Mouse (Mus musculus) midbrain, postnatal 0 days (tissue): Measurements from ENCODE around the gene Coro6. TPM values are rescaled to one million over a fixed set of nuclear protein-coding genes. Genes with fewer than 3 reads are reported as not detected.

Experiments
- ATAC-seq: fragments of 200-750 bp; cut with Nextera tagmentation; 2 replicates; pipeline ENCODE4 v1.8.0; 2017; ENCODE audit warnings: moderate number of reproducible peaks, mild to moderate bottlenecking, moderate TSS enrichment, moderate library complexity; ENCODE audit not compliant: low FRiP score
- DNase-seq: peaks from one replicate; pipeline ENCODE4 v3.0.0-alpha.2; 2015; ENCODE audit warnings: low spot score
- H3K27ac ChIP-seq: fragments of 300-500 bp; sonication (generic); 2 replicates; pipeline ENCODE4 v1.5.1; 2014; ENCODE audit warnings: low read depth, mild to moderate bottlenecking, low read length, mixed read lengths
- H3K27me3 ChIP-seq: fragments of 300-500 bp; sonication (generic); 2 replicates; pipeline ENCODE4 v1.6.1; 2014; ENCODE audit warnings: low read length, control low read depth, mixed read lengths; ENCODE audit not compliant: insufficient read depth
- H3K36me3 ChIP-seq: fragments of 300-500 bp; sonication (generic); 2 replicates; pipeline ENCODE4 v1.6.1; 2014; ENCODE audit warnings: low read length, control low read depth, mixed read lengths; ENCODE audit not compliant: insufficient read depth
- H3K4me1 ChIP-seq: fragments of 300-500 bp; sonication (generic); 2 replicates; pipeline ENCODE4 v1.6.1; 2014; ENCODE audit warnings: mild to moderate bottlenecking, control low read depth, antibody characterized with exemption, low read length, mixed read lengths; ENCODE audit not compliant: insufficient read depth
- H3K4me2 ChIP-seq: fragments of 300-500 bp; sonication (generic); 2 replicates; pipeline ENCODE4 v1.6.1; 2014; ENCODE audit warnings: low read depth, mild to moderate bottlenecking, low read length, mixed read lengths; ENCODE audit not compliant: poor library complexity, severe bottlenecking
- H3K4me3 ChIP-seq: fragments of 300-500 bp; sonication (generic); 2 replicates; pipeline ENCODE4 v1.5.1; 2014; ENCODE audit warnings: low read depth, mild to moderate bottlenecking, low read length, moderate library complexity
- H3K9ac ChIP-seq: fragments of 300-500 bp; sonication (generic); replicated peaks from 2 replicates; pipeline ENCODE4 v1.6.1; 2014; ENCODE audit warnings: mild to moderate bottlenecking, low read length, moderate library complexity, mixed read lengths; ENCODE audit not compliant: poor library complexity, severe bottlenecking
- H3K9me3 ChIP-seq: fragments of 300-500 bp; sonication (generic); 2 replicates; pipeline ENCODE4 v1.6.1; 2016; ENCODE audit warnings: low read length, control low read depth
- CTCF ChIP-seq: IDR thresholded peaks from 2 replicates; pipeline ENCODE4 v1.5.1; 2016; ENCODE audit warnings: antibody characterized with exemption, mild to moderate bottlenecking
- WGBS: fragments of 180-500 bp; shearing (Covaris S2); extraction: QIAGEN DNeasy Blood & Tissue Kit; methylation state at CpG from one replicate; pipeline ENCODE4 v1.1.7; 2014; 5-methylcytosine and 5-hydroxymethylcytosine counted together
- polyA plus RNA-seq: library from polyadenylated mRNA; unstranded; fragments of >200 nt; fragmentation: Nextera tagmentation; extraction: Ambion mirVana; gene quantifications from 2 replicates; pipeline ENCODE4 v1.2.1, GENCODE M21; 2015
- total RNA-seq: library from RNA; depleted of rRNA; stranded (reverse); fragments of >200 nt; gene quantifications from 2 replicates; pipeline ENCODE4 v1.2.3, GENCODE M21; 2014; rRNA removed

Coro6 gene
- total and polyA plus RNA-seq, 2 experiments from 2014 or later = 0.65 to 2.2 TPM

- H3K4me3 ChIP-seq = peak within 1 kb of the TSS; percentile 46
- H3K4me1 ChIP-seq = peaks cover 12% of the 10 kb centered on the region
- H3K27me3 ChIP-seq = peaks cover 13% of the 10 kb centered on the region; the same call in 1 of the 2 replicates
- ATAC-seq (no peak), DNase-seq (no peak)
- WGBS = 9% methylated on average over 39 of the region's 39 CpGs
- peak; percentile 17; the same call in 1 of the 2 replicates for TF ChIP-seq CTCF
- no peaks in the 10 kb centered on the region for H3K36me3 ChIP-seq
- H3K27ac ChIP-seq = no peak within 1 kb of the TSS
- no peaks in the 10 kb centered on the region for H3K9me3 ChIP-seq
- peak within 1 kb of the TSS; percentile 86 for H3K4me2 ChIP-seq
- peak within 1 kb of the TSS; percentile 42 for H3K9ac ChIP-seq
Observed at GRCm38 (mm10) chr11:77515637-77516552, 53.7 kb downstream of the Coro6 start, which contains the start of gene Trp53i13. Gene Trp53i13 (minus strand): TSS chr11:77515980.

DNA sequence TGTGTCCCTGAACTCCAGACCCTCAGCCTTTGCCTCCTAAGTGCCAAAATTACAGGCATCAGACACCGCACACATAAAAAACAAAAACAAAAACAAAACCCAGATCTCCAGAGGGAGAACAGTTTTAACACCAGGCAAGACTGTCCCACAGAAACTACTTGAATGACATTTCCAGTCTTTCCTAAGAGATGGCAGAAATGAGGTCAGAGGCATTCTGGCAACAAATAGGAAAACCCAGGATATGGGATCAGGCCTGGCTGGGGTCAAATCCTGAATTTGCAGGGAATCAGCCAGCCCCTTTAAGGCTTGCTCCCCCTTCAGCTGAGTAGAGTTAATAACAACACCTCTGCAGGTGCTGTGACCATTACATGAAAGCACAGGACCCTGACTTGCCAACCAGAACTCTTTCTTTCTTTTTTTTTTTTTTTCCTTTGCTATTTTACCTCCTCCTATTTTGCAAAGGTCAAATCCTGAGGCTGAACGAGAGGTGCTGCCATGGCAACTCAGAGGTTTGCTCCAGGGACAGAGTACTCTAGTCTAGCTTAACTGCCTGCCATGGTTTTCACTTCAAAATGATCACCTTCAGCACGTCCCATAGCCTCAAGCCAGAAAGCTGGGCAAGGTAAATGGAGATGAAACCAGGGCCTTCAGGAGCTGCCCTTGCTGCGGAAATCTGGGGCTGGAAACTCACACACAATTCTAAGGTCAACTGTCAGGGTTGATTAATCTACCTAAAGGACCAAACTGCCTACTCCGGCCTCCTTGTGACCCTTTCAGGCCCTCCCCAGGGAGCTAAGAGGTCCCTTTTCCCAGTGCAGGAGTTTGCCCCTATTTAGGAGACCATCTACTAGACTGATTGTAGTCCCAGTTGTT lies 54.6 kb downstream of the Coro6 start:
- Histone ChIP-seq H3K4me2 (no peak overlapping the region), H3K9ac (no peak overlapping the region), H3K9me3 (no peaks in the 10 kb centered on the region), H3K27me3 (peaks cover 13% of the 10 kb centered on the region; the same call in 1 of the 2 replicates), H3K27ac (no peak overlapping the region), H3K4me3 (no peak overlapping the region), H3K36me3 (no peaks in the 10 kb centered on the region), H3K4me1 (peaks cover 12% of the 10 kb centered on the region)
- 53% methylated on average over 5 of the region's 5 CpGs for WGBS
- DNase-seq = no peak
- no peak for ATAC-seq
- no peak for TF ChIP-seq CTCF

- peaks cover 4% of the 10 kb centered on the region; the same call in 1 of the 2 replicates for H3K4me1 ChIP-seq
- TF ChIP-seq CTCF = no peak
- no peaks in the 10 kb centered on the region for H3K36me3 ChIP-seq
- H3K27me3 ChIP-seq = peaks cover 13% of the 10 kb centered on the region; the same call in 1 of the 2 replicates
- no peaks in the 10 kb centered on the region for H3K9me3 ChIP-seq
- 78% methylated on average over 27 of the region's 27 CpGs for WGBS
- H3K4me2 ChIP-seq = no peak overlapping the region
- no peak overlapping the region for H3K9ac ChIP-seq
- H3K27ac ChIP-seq = no peak overlapping the region
- H3K4me3 ChIP-seq = no peak overlapping the region
- ATAC-seq (no peak), DNase-seq (no peak)
Observed at GRCm38 (mm10) chr11:77518051-77518798, 56.0 kb downstream of the Coro6 start.

DNA sequence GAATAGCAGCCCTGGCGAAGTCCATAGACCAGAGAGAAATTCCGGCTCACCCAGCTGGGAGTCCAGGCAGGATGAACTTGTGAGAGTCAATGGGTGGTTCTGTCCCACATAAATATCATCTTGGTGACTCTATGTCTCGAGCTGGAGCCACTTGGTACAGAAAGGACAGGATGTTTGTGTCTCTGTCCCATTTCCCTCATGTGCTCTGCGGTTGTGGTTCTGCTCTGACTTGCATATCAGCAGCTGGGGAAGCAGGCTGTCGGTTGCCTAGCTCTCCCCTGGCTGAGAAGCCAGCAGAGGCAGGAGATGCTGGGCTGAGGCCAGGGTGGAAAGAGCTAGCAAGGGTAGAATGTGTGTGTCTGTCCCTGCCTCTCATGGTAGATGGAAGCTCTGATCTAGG lies 56.8 kb downstream of the Coro6 start, which contains the start of gene Gm10392:
TSS of gene Gm10392 (minus strand) at position 156 of the 400 bp plus-strand sequence.
- ATAC-seq = no peak
- 75% methylated on average over 5 of the region's 5 CpGs for WGBS
- no peak within 1 kb of the TSS for H3K4me3 ChIP-seq
- no peak within 1 kb of the TSS for H3K9ac ChIP-seq
- TF ChIP-seq CTCF = no peak
- H3K27me3 ChIP-seq = peaks cover 13% of the 10 kb centered on the region; the same call in 1 of the 2 replicates
- H3K36me3 ChIP-seq = no peaks in the 10 kb centered on the region
- no peak for DNase-seq
- peaks cover 4% of the 10 kb centered on the region; the same call in 1 of the 2 replicates for H3K4me1 ChIP-seq
- no peak within 1 kb of the TSS for H3K27ac ChIP-seq
- no peak within 1 kb of the TSS for H3K4me2 ChIP-seq
- no peaks in the 10 kb centered on the region for H3K9me3 ChIP-seq

Other genes starting within 250 kb of the Coro6 start
- 43.2 and 49.1 TPM in 2 replicates for gene Ssh2, start 246.1 kb upstream of the Coro6 start, total RNA-seq
- 12.1 and 14.5 TPM in 2 replicates for gene Ssh2, start 246.1 kb upstream of the Coro6 start, polyA plus RNA-seq
- gene Ankrd13b, start 27.3 kb downstream of the Coro6 start, total RNA-seq = 70.3 and 75.5 TPM in 2 replicates
- 41.5 and 43.6 TPM in 2 replicates for gene Ankrd13b, start 27.3 kb downstream of the Coro6 start, polyA plus RNA-seq
- gene Git1, start 31.2 kb downstream of the Coro6 start, total RNA-seq = 111 and 143 TPM in 2 replicates
- gene Git1, start 31.2 kb downstream of the Coro6 start, polyA plus RNA-seq = 18.5 and 19.6 TPM in 2 replicates
- gene Abhd15, start 52.7 kb downstream of the Coro6 start, total RNA-seq = 3.6 and 4.2 TPM in 2 replicates
- gene Abhd15, start 52.7 kb downstream of the Coro6 start, polyA plus RNA-seq = 1.6 and 1.8 TPM in 2 replicates
- 7.5 and 7.8 TPM in 2 replicates for gene Trp53i13, start 53.6 kb downstream of the Coro6 start, total RNA-seq
- gene Trp53i13, start 53.6 kb downstream of the Coro6 start, polyA plus RNA-seq = 11.4 and 11.5 TPM in 2 replicates
- not detected in 2 replicates for gene Gm10392, start 56.8 kb downstream of the Coro6 start, total RNA-seq
- gene Gm10392, start 56.8 kb downstream of the Coro6 start, polyA plus RNA-seq = not detected in 2 replicates
- gene Taok1, start 145.4 kb downstream of the Coro6 start, total RNA-seq = 69.7 and 85.1 TPM in 2 replicates
- 28.0 and 32.6 TPM in 2 replicates for gene Taok1, start 145.4 kb downstream of the Coro6 start, polyA plus RNA-seq
- gene Nufip2, start 223.7 kb downstream of the Coro6 start, total RNA-seq = 42.9 and 46.3 TPM in 2 replicates
- gene Nufip2, start 223.7 kb downstream of the Coro6 start, polyA plus RNA-seq = 3.0 and 5.3 TPM in 2 replicates